Mouse (Mus musculus) bone marrow macrophage, adult 2 months (primary cell): ENCODE data around the gene Pbx4.

Source experiments
- CTCF ChIP-seq: IDR thresholded peaks from 2 replicates; pipeline ENCODE4 v1.5.1; 2012; ENCODE audit warnings: low read depth, mild to moderate bottlenecking, low read length, moderate library complexity
- POLR2A ChIP-seq: IDR thresholded peaks from 2 replicates; pipeline ENCODE4 v1.6.1; 2012; ENCODE audit warnings: mild to moderate bottlenecking, low read depth, low read length, borderline replicate concordance

DNA sequence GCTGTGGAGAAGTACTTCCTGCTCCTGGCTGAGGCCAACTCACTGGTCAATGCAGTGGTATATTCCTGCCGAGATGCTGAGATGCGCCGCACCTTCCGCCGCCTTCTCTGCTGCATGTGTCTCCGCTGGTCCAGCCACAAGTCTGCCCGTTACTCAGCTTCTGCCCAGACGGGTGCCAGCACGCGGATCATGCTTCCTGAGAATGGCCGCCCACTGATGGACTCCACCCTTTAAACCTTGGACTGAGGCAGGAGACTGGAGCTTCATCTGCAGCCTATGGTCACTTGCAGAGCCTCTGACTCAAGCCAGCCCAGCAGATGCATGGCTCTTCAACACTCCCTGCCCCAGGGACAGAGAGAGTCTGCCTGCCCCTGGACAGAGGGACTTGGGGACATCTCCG lies 5.9 kb upstream of the Pbx4 start:
- TF ChIP-seq POLR2A (no peak), CTCF (no peak)
